Mouse (Mus musculus) cerebellum, adult 2 months (tissue): ENCODE data around the gene Syne3.

Experiments used
- CTCF ChIP-seq: fragments of 200-500 bp; IDR thresholded peaks from 2 replicates; pipeline ENCODE4 v1.5.1; 2011; ENCODE audit warnings: low read depth, mild to moderate bottlenecking, control low read depth, low read length, moderate library complexity, borderline replicate concordance; ENCODE audit not compliant: insufficient read depth
- POLR2A ChIP-seq: fragments of 200-500 bp; IDR thresholded peaks from 2 replicates; pipeline ENCODE4 v1.6.1; 2011; ENCODE audit warnings: low read length, control low read depth, borderline replicate concordance; ENCODE audit not compliant: insufficient read depth

DNA sequence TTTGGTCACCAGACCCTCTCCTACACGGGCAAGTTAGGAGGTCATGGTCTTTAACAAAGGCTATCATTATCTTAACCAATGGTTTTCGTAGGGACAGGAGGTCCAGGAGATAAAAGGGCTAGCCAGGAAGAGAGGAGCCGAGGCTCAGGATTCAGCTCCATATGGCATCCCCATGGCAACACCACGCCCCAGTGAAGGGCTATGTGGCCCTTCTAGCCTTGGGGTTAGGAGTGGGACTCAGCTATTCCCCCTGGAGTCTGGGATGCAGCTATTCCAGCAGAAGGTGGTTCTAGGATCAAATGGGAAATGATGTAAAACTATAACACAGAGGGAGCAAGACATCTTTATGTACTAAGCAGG is 69.6 kb downstream of the Syne3 start:
- no peak for TF ChIP-seq POLR2A
- TF ChIP-seq CTCF = no peak
